Mouse (Mus musculus) cortical plate, adult 2 months (tissue): Measurements from ENCODE around the gene Tm9sf4.

Experiments
- CTCF ChIP-seq: fragments of 200-500 bp; IDR thresholded peaks from 2 replicates; pipeline ENCODE4 v1.5.1; 2011; ENCODE audit warnings: mild to moderate bottlenecking, control low read depth, low read length; ENCODE audit not compliant: insufficient read depth; ENCODE audit errors: extremely low read depth
- POLR2A ChIP-seq: fragments of 200-500 bp; IDR thresholded peaks from 2 replicates; pipeline ENCODE4 v1.6.1; 2011; ENCODE audit warnings: mild to moderate bottlenecking, low read length, control low read depth; ENCODE audit not compliant: insufficient read depth; ENCODE audit errors: extremely low read depth

GRCm38 (mm10) chr2:153122701-153123100, 38.4 kb upstream of the Tm9sf4 start:
- TF ChIP-seq POLR2A (no peak), CTCF (no peak)
